Mouse (Mus musculus): ENCODE data around the gene Wdfy3. TPM values are rescaled to one million over a fixed set of nuclear protein-coding genes. Genes with fewer than 3 reads are reported as not detected.
A peak's percentile ranks its signal among the peaks of the same experiment; 100 is the strongest.

Wdfy3 gene
- total RNA-seq, 2 experiments from 2014 or later, result 139 to 145 TPM

- Histone ChIP-seq H3K27ac (no peak overlapping the region), H3K4me3 (no peak overlapping the region)
- no peak for DNase-seq (ENCODE audit: extremely low spot score in 1 of 2, low spot score in 2 of 2)
- intact Hi-C loops (cut with DNase I), result no loop called here
- peak; percentile 21; the same call in 1 of the 2 replicates for TF ChIP-seq CTCF (IDR thresholded peaks at IDR 0.05)
Observed at GRCm38 (mm10) chr5:101811296-101812169, 258.2 kb downstream of the Wdfy3 start.

GRCm38 (mm10) chr5:101802358-101803022 is 267.2 kb downstream of the Wdfy3 start:
- Histone ChIP-seq H3K27ac (no peak overlapping the region), H3K4me3 (no peak overlapping the region)
- intact Hi-C loops (cut with DNase I), result no loop called here
- TF ChIP-seq CTCF (IDR thresholded peaks at IDR 0.05), result no peak
- DNase-seq (ENCODE audit: extremely low spot score in 1 of 2, low spot score in 2 of 2), result no peak

GRCm38 (mm10) chr5:101801891-101802290 is 267.8 kb downstream of the Wdfy3 start:
- no peak for TF ChIP-seq CTCF (IDR thresholded peaks at IDR 0.05)
- H3K27ac ChIP-seq, result no peak overlapping the region
- no peak overlapping the region for H3K4me3 ChIP-seq
- intact Hi-C loops (cut with DNase I), result no loop called here
- no peak for DNase-seq (ENCODE audit: extremely low spot score in 1 of 2, low spot score in 2 of 2)

- TF ChIP-seq CTCF (IDR thresholded peaks at IDR 0.05), result no peak
- intact Hi-C loops (cut with DNase I), result no loop called here
Observed at GRCm38 (mm10) chr5:101792665-101793064, 277.1 kb downstream of the Wdfy3 start.

GRCm38 (mm10) chr5:101790560-101790959 is 279.2 kb downstream of the Wdfy3 start:
- TF ChIP-seq CTCF (IDR thresholded peaks at IDR 0.05), result no peak
- intact Hi-C loops (cut with DNase I), result no loop called here
- no peak overlapping the region for H3K4me3 ChIP-seq
- DNase-seq (ENCODE audit: extremely low spot score in 1 of 2, low spot score in 2 of 2), result no peak
- H3K27ac ChIP-seq, result no peak overlapping the region

More at GRCm38 (mm10) chr5:101792665-101793064, 277.1 kb downstream of the Wdfy3 start:
- H3K27ac ChIP-seq, result no peak overlapping the region
- DNase-seq (ENCODE audit: extremely low spot score in 1 of 2, low spot score in 2 of 2), result no peak
- H3K4me3 ChIP-seq, result no peak overlapping the region

GRCm38 (mm10) chr5:101789770-101790169 is 280.0 kb downstream of the Wdfy3 start:
- no peak for TF ChIP-seq CTCF (IDR thresholded peaks at IDR 0.05)
- H3K4me3 ChIP-seq, result no peak overlapping the region
- intact Hi-C loops (cut with DNase I), result no loop called here
- H3K27ac ChIP-seq, result no peak overlapping the region
- DNase-seq (ENCODE audit: extremely low spot score in 1 of 2, low spot score in 2 of 2), result no peak

GRCm38 (mm10) chr5:101785921-101786614 is 283.7 kb downstream of the Wdfy3 start:
- H3K27ac ChIP-seq, result no peak overlapping the region
- no peak for TF ChIP-seq CTCF (IDR thresholded peaks at IDR 0.05)
- DNase-seq (ENCODE audit: extremely low spot score in 1 of 2, low spot score in 2 of 2), result no peak
- intact Hi-C loops (cut with DNase I), result no loop called here
- H3K4me3 ChIP-seq, result no peak overlapping the region

DNA sequence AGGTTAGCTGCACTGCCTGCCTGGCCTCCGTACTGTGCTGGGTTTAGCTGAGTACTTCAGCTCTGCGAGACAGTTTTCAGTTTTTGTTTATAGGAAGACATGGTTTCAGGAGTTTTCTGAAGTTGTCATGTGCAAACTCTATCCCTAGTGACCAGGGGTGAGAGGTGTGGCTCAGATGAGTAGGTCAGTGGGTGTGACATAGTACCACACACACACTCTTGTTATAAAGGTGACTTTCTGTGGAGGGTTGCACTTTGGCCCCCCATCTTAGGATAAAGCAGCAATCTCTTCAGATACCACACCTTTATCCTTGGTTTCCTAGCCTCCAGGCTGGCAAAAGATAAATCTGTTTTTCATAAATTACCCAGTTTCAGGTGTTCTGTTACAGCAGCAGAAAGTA is 284.9 kb downstream of the Wdfy3 start:
- DNase-seq (ENCODE audit: extremely low spot score in 1 of 2, low spot score in 2 of 2), result no peak
- intact Hi-C loops (cut with DNase I), result no loop called here
- Histone ChIP-seq H3K4me3 (no peak overlapping the region), H3K27ac (no peak overlapping the region)
- TF ChIP-seq CTCF (IDR thresholded peaks at IDR 0.05), result no peak

DNA sequence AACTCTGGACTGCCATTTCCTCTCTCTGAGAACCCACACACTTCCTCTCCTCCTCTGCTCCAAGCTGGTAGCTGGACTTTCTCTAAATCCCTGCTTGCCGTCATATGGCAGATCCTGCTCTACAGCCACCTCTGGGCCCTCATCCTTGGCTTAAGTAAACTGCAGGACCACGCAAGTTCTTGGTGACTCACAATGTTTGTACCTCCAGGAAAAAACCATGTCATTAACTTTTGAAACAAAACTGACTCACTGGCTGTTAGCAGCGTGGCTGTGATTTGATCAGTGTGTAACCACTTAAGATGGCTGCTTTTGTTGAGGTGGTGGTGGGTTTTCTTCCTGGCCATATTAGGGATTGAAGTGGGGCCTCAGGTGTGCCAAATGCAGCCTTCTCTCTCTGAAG is 285.4 kb downstream of the Wdfy3 start:
- DNase-seq (ENCODE audit: extremely low spot score in 1 of 2, low spot score in 2 of 2), result no peak
- Histone ChIP-seq H3K4me3 (no peak overlapping the region), H3K27ac (no peak overlapping the region)
- TF ChIP-seq CTCF (IDR thresholded peaks at IDR 0.05), result no peak
- intact Hi-C loops (cut with DNase I), result no loop called here

Data from left cerebral cortex, adult 2 months (tissue).